Mouse (Mus musculus) limb, embryonic 12.5 days (tissue): Measurements from ENCODE around the gene Rb1. TPM values are rescaled to one million over a fixed set of nuclear protein-coding genes. Genes with fewer than 3 reads are reported as not detected.

ENCODE experiments used
- ATAC-seq: fragments of 200-750 bp; cut with Nextera tagmentation; 2 replicates; pipeline ENCODE4 v1.8.0; 2017; ENCODE audit warnings: low read depth, moderate TSS enrichment; ENCODE audit not compliant: insufficient number of reproducible peaks, insufficient read depth, low FRiP score, low TSS enrichment
- H3K27ac ChIP-seq: fragments of 300-500 bp; sonication (generic); 2 replicates; pipeline ENCODE4 v1.5.1; 2016; ENCODE audit warnings: mild to moderate bottlenecking, moderate library complexity
- H3K27me3 ChIP-seq: fragments of 300-500 bp; sonication (generic); 2 replicates; pipeline ENCODE4 v1.6.1; 2016; ENCODE audit warnings: mild to moderate bottlenecking, moderate library complexity
- H3K36me3 ChIP-seq: fragments of 300-500 bp; sonication (generic); 2 replicates; pipeline ENCODE4 v1.6.1; 2016; ENCODE audit warnings: mild to moderate bottlenecking, moderate library complexity
- H3K4me1 ChIP-seq: fragments of 300-500 bp; sonication (generic); replicated peaks from 2 replicates; pipeline ENCODE4 v1.6.1; 2016
- H3K4me2 ChIP-seq: fragments of 300-500 bp; sonication (generic); 2 replicates; pipeline ENCODE4 v1.6.1; 2016; ENCODE audit warnings: mild to moderate bottlenecking, moderate library complexity
- H3K4me3 ChIP-seq: fragments of 300-500 bp; sonication (generic); replicated peaks from 2 replicates; pipeline ENCODE4 v1.5.1; 2016; ENCODE audit warnings: mild to moderate bottlenecking
- H3K9ac ChIP-seq: fragments of 300-500 bp; sonication (generic); replicated peaks from 2 replicates; pipeline ENCODE4 v1.6.1; 2016; ENCODE audit warnings: mild to moderate bottlenecking, moderate library complexity
- H3K9me3 ChIP-seq: fragments of 300-500 bp; sonication (generic); 2 replicates; pipeline ENCODE4 v1.6.1; 2016; ENCODE audit warnings: mild to moderate bottlenecking, moderate library complexity
- WGBS: fragments of 180-500 bp; shearing (Covaris S2); methylation state at CpG from one replicate; pipeline ENCODE4 v1.1.7; 2016; 5-methylcytosine and 5-hydroxymethylcytosine counted together
- polyA plus RNA-seq: library from polyadenylated mRNA; unstranded; fragments of >200 nt; fragmentation: Nextera tagmentation; extraction: Ambion mirVana; gene quantifications from 2 replicates; pipeline ENCODE4 v1.2.1, GENCODE M21; 2016

Gene Rb1
- polyA plus RNA-seq, 1 experiment from 2014 or later = 22.2 TPM

GRCm38 (mm10) chr14:73257348-73257747 is 68.3 kb downstream of the Rb1 start:
- Histone ChIP-seq H3K27ac (no peak overlapping the region), H3K4me1 (peaks cover 13% of the 10 kb centered on the region), H3K4me2 (no peak overlapping the region), H3K9ac (no peak overlapping the region), H3K27me3 (no peaks in the 10 kb centered on the region), H3K9me3 (no peaks in the 10 kb centered on the region), H3K4me3 (no peak overlapping the region), H3K36me3 (no peaks in the 10 kb centered on the region; the same call in 1 of the 2 replicates)
- WGBS = 74% methylated on average over 7 of the region's 7 CpGs
- ATAC-seq = no peak

- Histone ChIP-seq H3K27ac (no peak overlapping the region), H3K4me1 (peaks cover 13% of the 10 kb centered on the region), H3K4me3 (no peak overlapping the region), H3K27me3 (no peaks in the 10 kb centered on the region), H3K36me3 (no peaks in the 10 kb centered on the region), H3K4me2 (no peak overlapping the region), H3K9ac (no peak overlapping the region), H3K9me3 (no peaks in the 10 kb centered on the region)
- ATAC-seq = no peak
- 74% methylated on average over 3 of the region's 3 CpGs for WGBS
Observed at GRCm38 (mm10) chr14:73255426-73255970, 70.1 kb downstream of the Rb1 start.

- no peak overlapping the region for H3K9ac ChIP-seq
- peaks cover 13% of the 10 kb centered on the region for H3K4me1 ChIP-seq
- no peak overlapping the region for H3K4me2 ChIP-seq
- H3K9me3 ChIP-seq = no peaks in the 10 kb centered on the region
- no peaks in the 10 kb centered on the region for H3K36me3 ChIP-seq
- no peaks in the 10 kb centered on the region for H3K27me3 ChIP-seq
- ATAC-seq = no peak
- no peak overlapping the region for H3K4me3 ChIP-seq
- no peak overlapping the region for H3K27ac ChIP-seq
- WGBS = 73% methylated on average over 4 of the region's 4 CpGs
Observed at GRCm38 (mm10) chr14:73254412-73254811, 71.2 kb downstream of the Rb1 start.

GRCm38 (mm10) chr14:73253453-73254251 is 72.0 kb downstream of the Rb1 start:
- Histone ChIP-seq H3K36me3 (no peaks in the 10 kb centered on the region), H3K4me2 (no peak overlapping the region), H3K4me3 (no peak overlapping the region), H3K27ac (no peak overlapping the region), H3K27me3 (no peaks in the 10 kb centered on the region), H3K9ac (no peak overlapping the region), H3K9me3 (no peaks in the 10 kb centered on the region), H3K4me1 (peaks cover 13% of the 10 kb centered on the region)
- ATAC-seq = no peak
- WGBS = 75% methylated on average over 6 of the region's 6 CpGs

GRCm38 (mm10) chr14:73252276-73252675 is 73.3 kb downstream of the Rb1 start:
- H3K4me3 ChIP-seq = no peak overlapping the region
- no peak for ATAC-seq
- no peak overlapping the region for H3K9ac ChIP-seq
- 0 out of 2 replicates have a peak, but pooled peaks cover under 1% of the 10 kb centered on the region for H3K4me1 ChIP-seq
- H3K27ac ChIP-seq = no peak overlapping the region
- no peaks in the 10 kb centered on the region for H3K27me3 ChIP-seq
- no peaks in the 10 kb centered on the region for H3K9me3 ChIP-seq
- WGBS = 94% methylated on average over 2 of the region's 2 CpGs
- H3K4me2 ChIP-seq = no peak overlapping the region
- no peaks in the 10 kb centered on the region for H3K36me3 ChIP-seq

GRCm38 (mm10) chr14:73250056-73250455 is 75.6 kb downstream of the Rb1 start:
- WGBS = 95% methylated on average over 2 of the region's 2 CpGs
- ATAC-seq = no peak
- Histone ChIP-seq H3K4me3 (no peak overlapping the region), H3K4me1 (no peaks in the 10 kb centered on the region), H3K36me3 (no peaks in the 10 kb centered on the region), H3K27me3 (no peaks in the 10 kb centered on the region), H3K27ac (no peak overlapping the region), H3K4me2 (no peak overlapping the region), H3K9me3 (no peaks in the 10 kb centered on the region), H3K9ac (no peak overlapping the region)

GRCm38 (mm10) chr14:73244061-73244597 is 81.5 kb downstream of the Rb1 start:
- peaks cover 6% of the 10 kb centered on the region; the same call in 1 of the 2 replicates for H3K36me3 ChIP-seq
- no peak overlapping the region for H3K4me3 ChIP-seq
- H3K27me3 ChIP-seq = no peaks in the 10 kb centered on the region
- 82% methylated on average over 2 of the region's 2 CpGs for WGBS
- no peak overlapping the region for H3K4me2 ChIP-seq
- H3K27ac ChIP-seq = no peak overlapping the region; the same call in 1 of the 2 replicates
- no peaks in the 10 kb centered on the region for H3K9me3 ChIP-seq
- ATAC-seq = no peak
- no peak overlapping the region for H3K9ac ChIP-seq
- no peaks in the 10 kb centered on the region for H3K4me1 ChIP-seq

- Histone ChIP-seq H3K27ac (no peak overlapping the region), H3K27me3 (no peaks in the 10 kb centered on the region), H3K4me1 (peaks cover 13% of the 10 kb centered on the region), H3K9ac (no peak overlapping the region), H3K4me2 (peak overlapping the region; percentile 36), H3K4me3 (peak overlapping the region; percentile 22; the same call in 1 of the 2 replicates), H3K9me3 (no peaks in the 10 kb centered on the region), H3K36me3 (peaks cover 6% of the 10 kb centered on the region; the same call in 1 of the 2 replicates)
- ATAC-seq = no peak
- 50% methylated on average over 3 of the region's 3 CpGs for WGBS
Observed at GRCm38 (mm10) chr14:73239857-73240256, 85.8 kb downstream of the Rb1 start.

GRCm38 (mm10) chr14:73239291-73239690 is 86.3 kb downstream of the Rb1 start:
- Histone ChIP-seq H3K9me3 (no peaks in the 10 kb centered on the region), H3K4me3 (peak overlapping the region; percentile 57), H3K4me1 (peaks cover 18% of the 10 kb centered on the region), H3K9ac (peak overlapping the region; percentile 79), H3K36me3 (peaks cover 6% of the 10 kb centered on the region; the same call in 1 of the 2 replicates), H3K27ac (peak overlapping the region; percentile 95), H3K27me3 (no peaks in the 10 kb centered on the region), H3K4me2 (peak overlapping the region; percentile 55)
- ATAC-seq = no peak
- WGBS = under 1% methylated on average over 6 of the region's 6 CpGs

GRCm38 (mm10) chr14:73238498-73239250 is 86.9 kb downstream of the Rb1 start:
- Histone ChIP-seq H3K4me1 (peaks cover 20% of the 10 kb centered on the region), H3K4me3 (peak overlapping the region; percentile 57), H3K27ac (peak overlapping the region; percentile 95), H3K9ac (peak overlapping the region; percentile 79), H3K9me3 (no peaks in the 10 kb centered on the region), H3K36me3 (peaks cover 6% of the 10 kb centered on the region; the same call in 1 of the 2 replicates), H3K4me2 (peak overlapping the region; percentile 55), H3K27me3 (no peaks in the 10 kb centered on the region)
- ATAC-seq = peak; percentile 58; the same call in 1 of the 2 replicates
- WGBS = under 1% methylated on average over 20 of the region's 20 CpGs
